Mouse (Mus musculus): ENCODE data around the gene Trim50. TPM values are rescaled to one million over a fixed set of nuclear protein-coding genes. Genes with fewer than 3 reads are reported as not detected.

Trim50 gene
- polyA plus RNA-seq, 2 experiments: not detected

DNA sequence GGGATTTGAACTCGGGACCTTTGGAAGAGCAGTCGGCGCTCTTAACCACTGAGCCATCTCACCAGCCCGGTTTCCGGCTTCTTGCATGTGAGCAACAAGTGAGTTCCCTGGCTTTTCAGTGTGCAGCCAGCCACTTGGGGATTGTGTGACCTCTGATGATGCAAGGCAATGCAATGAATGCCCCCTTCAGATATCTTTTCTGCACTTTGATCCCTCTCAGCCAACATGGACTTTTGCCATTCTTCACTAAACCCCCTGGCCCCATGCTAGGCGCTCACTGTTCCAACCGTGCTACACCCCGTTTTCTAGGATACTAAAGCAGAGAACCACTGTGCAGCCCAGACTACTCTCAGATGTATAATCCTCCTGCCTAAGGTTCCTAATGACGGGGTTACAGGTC lies 52.3 kb downstream of the Trim50 start:
- H3K27me3 ChIP-seq (ENCODE audit: control insufficient read depth, insufficient read depth, low read length): no peaks in the 10 kb centered on the region
- H3K36me3 ChIP-seq (ENCODE audit: control insufficient read depth, insufficient read depth, low read length): peaks cover 18% of the 10 kb centered on the region
- no peak overlapping the region for H3K27ac ChIP-seq (replicated peaks; ENCODE audit: low read depth, low read length)
- no peak for ATAC-seq (ENCODE audit: low FRiP score, low read depth)
- H3K4me1 ChIP-seq (ENCODE audit: control insufficient read depth, insufficient read depth, low read length): no peaks in the 10 kb centered on the region
- no peak overlapping the region for H3K4me2 ChIP-seq (replicated peaks; ENCODE audit: low read depth, low read length, severe bottlenecking)
- no peak for TF ChIP-seq POLR2A (IDR thresholded peaks at IDR 0.05; ENCODE audit: borderline replicate concordance, extremely low read depth, insufficient read depth, insufficient read length)
- 85% methylated on average over 9 of the region's 9 CpGs for WGBS
- H3K9ac ChIP-seq (ENCODE audit: low read depth, low read length, severe bottlenecking): no peak overlapping the region
- H3K9me3 ChIP-seq (ENCODE audit: control insufficient read depth, low read length): no peaks in the 10 kb centered on the region
- no peak for DNase-seq (ENCODE audit: low spot score)
- no peak overlapping the region for H3K4me3 ChIP-seq (replicated peaks; ENCODE audit: low read length)

DNA sequence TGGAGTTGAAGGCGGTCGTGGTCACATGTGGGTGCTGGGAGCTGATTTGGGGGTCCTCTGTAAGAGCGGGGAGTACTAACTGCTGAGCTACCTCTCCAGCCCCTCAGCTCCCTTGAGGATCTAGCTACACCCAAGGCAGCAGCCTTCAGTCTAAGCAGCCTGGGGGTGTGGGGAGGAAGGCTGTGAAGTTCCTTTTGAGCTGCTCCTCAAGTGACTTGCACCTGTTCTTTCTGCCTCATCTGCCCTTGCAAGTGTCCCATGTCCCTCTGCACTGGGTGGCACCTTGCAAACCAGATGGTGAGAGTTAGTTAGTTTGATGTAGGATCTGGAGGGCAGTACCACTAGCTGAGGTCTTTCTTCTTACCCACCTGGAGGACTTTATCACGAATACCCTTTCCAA lies 55.0 kb downstream of the Trim50 start:
- Histone ChIP-seq H3K27me3 (ENCODE audit: control insufficient read depth, insufficient read depth, low read length) (no peaks in the 10 kb centered on the region), H3K4me1 (ENCODE audit: control insufficient read depth, insufficient read depth, low read length) (no peaks in the 10 kb centered on the region), H3K4me2 (replicated peaks; ENCODE audit: low read depth, low read length, severe bottlenecking) (no peak overlapping the region), H3K4me3 (replicated peaks; ENCODE audit: low read length) (no peak overlapping the region), H3K36me3 (ENCODE audit: control insufficient read depth, insufficient read depth, low read length) (peaks cover 32% of the 10 kb centered on the region), H3K27ac (replicated peaks; ENCODE audit: low read depth, low read length) (no peak overlapping the region), H3K9me3 (ENCODE audit: control insufficient read depth, low read length) (no peaks in the 10 kb centered on the region), H3K9ac (ENCODE audit: low read depth, low read length, severe bottlenecking) (no peak overlapping the region)
- WGBS: 80% methylated on average over 4 of the region's 4 CpGs
- ATAC-seq (ENCODE audit: low FRiP score, low read depth) (no peak), DNase-seq (ENCODE audit: low spot score) (no peak)
- no peak for TF ChIP-seq POLR2A (IDR thresholded peaks at IDR 0.05; ENCODE audit: borderline replicate concordance, extremely low read depth, insufficient read depth, insufficient read length)

DNA sequence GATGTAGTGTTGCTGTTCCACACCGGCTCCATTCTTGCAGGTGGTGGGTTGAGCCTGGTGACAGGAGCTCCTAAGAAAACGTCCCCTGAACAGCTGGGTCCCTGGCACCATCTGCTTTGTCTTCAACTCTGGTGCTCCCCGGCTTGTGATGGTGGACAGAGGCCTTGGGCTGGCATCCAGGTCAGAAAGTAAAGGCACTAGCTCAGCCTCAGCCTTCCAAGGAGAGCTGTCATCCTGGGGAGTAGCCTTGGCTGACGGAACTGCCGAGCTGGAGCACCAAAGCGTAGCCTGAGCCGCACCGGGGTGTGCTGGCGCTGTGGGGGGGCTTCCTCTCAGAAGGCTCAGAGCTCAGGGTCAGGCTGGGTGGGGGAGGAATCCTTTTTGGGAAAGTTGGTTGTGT lies 57.2 kb downstream of the Trim50 start:
- no peak overlapping the region for H3K4me2 ChIP-seq (replicated peaks; ENCODE audit: low read depth, low read length, severe bottlenecking)
- no peak for TF ChIP-seq POLR2A (IDR thresholded peaks at IDR 0.05; ENCODE audit: borderline replicate concordance, extremely low read depth, insufficient read depth, insufficient read length)
- no peak for DNase-seq (ENCODE audit: low spot score)
- H3K4me3 ChIP-seq (replicated peaks; ENCODE audit: low read length): no peak overlapping the region
- no peak overlapping the region for H3K27ac ChIP-seq (replicated peaks; ENCODE audit: low read depth, low read length)
- H3K36me3 ChIP-seq (ENCODE audit: control insufficient read depth, insufficient read depth, low read length): peaks cover 45% of the 10 kb centered on the region
- H3K4me1 ChIP-seq (ENCODE audit: control insufficient read depth, insufficient read depth, low read length): no peaks in the 10 kb centered on the region
- 91% methylated on average over 9 of the region's 9 CpGs for WGBS
- H3K9me3 ChIP-seq (ENCODE audit: control insufficient read depth, low read length): no peaks in the 10 kb centered on the region
- ATAC-seq (ENCODE audit: low FRiP score, low read depth): no peak
- H3K27me3 ChIP-seq (ENCODE audit: control insufficient read depth, insufficient read depth, low read length): no peaks in the 10 kb centered on the region
- H3K9ac ChIP-seq (ENCODE audit: low read depth, low read length, severe bottlenecking): no peak overlapping the region

Small RNA genes lying within 50 kb of the gene (microRNA-seq; reads per million reads assigned to microRNA genes)
- 1.1 reads per million for gene Mir7033

Other genes with a start within 250 kb of the Trim50 start
- gene Tbl2, start 203.6 kb upstream of the Trim50 start, polyA plus RNA-seq (2012; rRNA removed): 23.2 and 25.7 TPM in 2 replicates
- 29.8 and 32.1 TPM in 2 replicates for gene Tbl2, start 203.6 kb upstream of the Trim50 start, polyA plus RNA-seq (2014; fragmentation: Nextera tagmentation; extraction: Ambion mirVana)
- 20.6 and 24.6 TPM in 2 replicates for gene Bcl7b, start 185.0 kb upstream of the Trim50 start, polyA plus RNA-seq (2012; rRNA removed)
- gene Bcl7b, start 185.0 kb upstream of the Trim50 start, polyA plus RNA-seq (2014; fragmentation: Nextera tagmentation; extraction: Ambion mirVana): 43.3 and 46.2 TPM in 2 replicates
- gene Baz1b, start 166.0 kb upstream of the Trim50 start, polyA plus RNA-seq (2012; rRNA removed): 72.7 and 73.0 TPM in 2 replicates
- 52.3 and 58.8 TPM in 2 replicates for gene Baz1b, start 166.0 kb upstream of the Trim50 start, polyA plus RNA-seq (2014; fragmentation: Nextera tagmentation; extraction: Ambion mirVana)
- gene Fzd9, start 102.1 kb upstream of the Trim50 start, polyA plus RNA-seq (2012; rRNA removed): 31.2 and 50.0 TPM in 2 replicates
- gene Fzd9, start 102.1 kb upstream of the Trim50 start, polyA plus RNA-seq (2014; fragmentation: Nextera tagmentation; extraction: Ambion mirVana): 19.4 and 23.1 TPM in 2 replicates
- gene Fkbp6, start 3.3 kb upstream of the Trim50 start, polyA plus RNA-seq (2012; rRNA removed): 0.06 and 0.32 TPM in 2 replicates
- gene Fkbp6, start 3.3 kb upstream of the Trim50 start, polyA plus RNA-seq (2014; fragmentation: Nextera tagmentation; extraction: Ambion mirVana): not detected in 2 replicates
- 52.1 and 65.4 TPM in 2 replicates for gene Nsun5, start 16.7 kb downstream of the Trim50 start, polyA plus RNA-seq (2012; rRNA removed)
- 26.2 and 29.1 TPM in 2 replicates for gene Nsun5, start 16.7 kb downstream of the Trim50 start, polyA plus RNA-seq (2014; fragmentation: Nextera tagmentation; extraction: Ambion mirVana)
- gene Pom121, start 41.3 kb downstream of the Trim50 start, polyA plus RNA-seq (2012; rRNA removed): 38.1 and 53.0 TPM in 2 replicates
- 15.3 and 18.3 TPM in 2 replicates for gene Pom121, start 41.3 kb downstream of the Trim50 start, polyA plus RNA-seq (2014; fragmentation: Nextera tagmentation; extraction: Ambion mirVana)
- 45.9 and 56.9 TPM in 2 replicates for gene Hip1, start 191.8 kb downstream of the Trim50 start, polyA plus RNA-seq (2012; rRNA removed)
- gene Hip1, start 191.8 kb downstream of the Trim50 start, polyA plus RNA-seq (2014; fragmentation: Nextera tagmentation; extraction: Ambion mirVana): 47.0 and 49.1 TPM in 2 replicates
- not detected in 2 replicates for gene Ccl26, start 210.3 kb downstream of the Trim50 start, polyA plus RNA-seq (2012; rRNA removed)
- gene Ccl26, start 210.3 kb downstream of the Trim50 start, polyA plus RNA-seq (2014; fragmentation: Nextera tagmentation; extraction: Ambion mirVana): not detected in 2 replicates
- gene Ccl24, start 219.8 kb downstream of the Trim50 start, polyA plus RNA-seq (2012; rRNA removed): 1.7 and 2.1 TPM in 2 replicates
- gene Ccl24, start 219.8 kb downstream of the Trim50 start, polyA plus RNA-seq (2014; fragmentation: Nextera tagmentation; extraction: Ambion mirVana): 1.8 and 2.3 TPM in 2 replicates